Mouse (Mus musculus): ENCODE data around the gene Tbc1d7.

DNA sequence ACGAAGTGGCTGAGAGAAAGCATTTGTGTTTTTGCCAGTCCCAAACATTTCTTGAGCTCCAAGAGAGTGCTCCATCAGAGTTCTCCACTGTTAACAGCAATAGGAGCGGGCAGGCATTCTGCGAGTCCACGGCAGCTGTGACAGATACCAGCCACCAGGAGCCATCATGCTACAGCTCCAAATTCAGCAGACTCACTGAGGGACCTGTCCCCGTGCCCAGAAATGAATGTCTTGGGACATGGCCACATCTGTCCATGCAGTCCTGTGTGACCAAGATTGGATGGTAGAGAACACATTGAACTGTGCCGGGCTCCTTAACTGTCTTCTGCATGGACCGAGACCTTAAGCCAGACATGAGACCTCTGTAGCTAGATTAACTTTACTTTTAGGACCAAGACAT, 31.9 kb upstream of the Tbc1d7 start:
- TF ChIP-seq CTCF (IDR thresholded peaks at IDR 0.05; ENCODE audit: borderline replicate concordance, control insufficient read depth, extremely low read depth, insufficient read depth, low read length, poor library complexity) (no peak), POLR2A (IDR thresholded peaks at IDR 0.05; ENCODE audit: control insufficient read depth, extremely low read depth, insufficient read depth, low read length, poor library complexity) (no peak)
